Mouse (Mus musculus) kidney, adult 2 months (tissue): ENCODE measurements around the gene Wnt5b. TPM values are rescaled to one million over a fixed set of nuclear protein-coding genes. Genes with fewer than 3 reads are reported as not detected.
A peak's percentile ranks its signal among the peaks of the same experiment; 100 is the strongest.

Experiments
- DNase-seq: peaks from one replicate; pipeline ENCODE4 v3.0.0; 2021
- H3K27ac ChIP-seq: fragments of 200-500 bp; 2 replicates; pipeline ENCODE4 v1.5.1; 2012; ENCODE audit warnings: low read depth, low read length, control low read depth, inconsistent platforms; ENCODE audit not compliant: insufficient read depth
- H3K27me3 ChIP-seq: fragments of 200-500 bp; replicated peaks from 2 replicates; pipeline ENCODE4 v1.6.1; 2012; ENCODE audit warnings: mild to moderate bottlenecking, moderate library complexity, low read length, inconsistent platforms; ENCODE audit not compliant: control insufficient read depth, insufficient read depth
- H3K36me3 ChIP-seq: fragments of 200-500 bp; 2 replicates; pipeline ENCODE4 v1.6.1; 2012; ENCODE audit warnings: mild to moderate bottlenecking, moderate library complexity, low read length, inconsistent platforms; ENCODE audit not compliant: control insufficient read depth, insufficient read depth
- H3K4me1 ChIP-seq: fragments of 200-500 bp; 2 replicates; pipeline ENCODE4 v1.6.1; 2011; ENCODE audit warnings: low read length; ENCODE audit not compliant: control insufficient read depth, insufficient read depth
- H3K4me3 ChIP-seq: fragments of 200-500 bp; 2 replicates; pipeline ENCODE4 v1.5.1; 2011; ENCODE audit warnings: mild to moderate bottlenecking, low read depth, low read length, control low read depth; ENCODE audit not compliant: insufficient read depth
- CTCF ChIP-seq: fragments of 200-500 bp; conservative IDR thresholded peaks from 2 replicates; pipeline ENCODE4 v1.5.1; 2011; ENCODE audit warnings: low read depth, mild to moderate bottlenecking, control low read depth, low read length, moderate library complexity, mixed read lengths; ENCODE audit not compliant: insufficient read depth, insufficient read length
- POLR2A ChIP-seq: fragments of 200-500 bp; IDR thresholded peaks from one replicate; pipeline ENCODE4 v1.6.1; 2011; ENCODE audit warnings: low read depth, low read length, control low read depth
- WGBS: fragments of 180-500 bp; shearing (Covaris S2); methylation state at CpG from one replicate; pipeline ENCODE4 v1.1.7; 2018; 5-methylcytosine and 5-hydroxymethylcytosine counted together
- polyA plus RNA-seq: library from polyadenylated mRNA; depleted of rRNA; stranded (reverse); fragments of >200 nt; gene quantifications from 2 replicates; pipeline ENCODE4 v1.2.3, GENCODE M21; 2012

Gene Wnt5b
- polyA plus RNA-seq, 1 experiment, result 6.2 TPM

DNA sequence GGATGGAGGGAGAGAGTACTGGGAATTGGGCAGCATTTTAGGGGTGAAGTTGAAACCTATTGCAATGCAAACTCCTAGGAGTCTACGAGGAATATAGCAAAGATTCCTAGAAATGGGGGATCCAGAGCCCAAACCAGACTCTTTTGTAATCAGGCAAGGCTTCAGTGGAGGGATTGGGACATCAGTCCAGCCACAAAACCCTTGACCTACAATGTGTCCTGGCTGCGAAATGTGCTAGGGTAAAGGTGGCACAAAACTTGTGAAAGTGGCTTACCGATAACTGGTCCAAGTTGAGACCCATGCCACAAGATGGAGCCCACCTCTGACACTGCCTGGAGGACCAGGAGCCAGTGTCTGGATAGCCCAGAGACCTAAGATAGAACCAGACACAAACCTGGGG, 144.8 kb downstream of the Wnt5b start:
- DNase-seq, result no peak
- Histone ChIP-seq H3K4me1 (no peaks in the 10 kb centered on the region; the same call in 1 of the 2 replicates), H3K4me3 (no peak overlapping the region), H3K36me3 (no peaks in the 10 kb centered on the region), H3K27ac (no peak overlapping the region), H3K27me3 (no peaks in the 10 kb centered on the region)
- no peak for TF ChIP-seq POLR2A
- TF ChIP-seq CTCF, result no peak
- WGBS, result 94% methylated on average over 3 of the region's 3 CpGs

DNA sequence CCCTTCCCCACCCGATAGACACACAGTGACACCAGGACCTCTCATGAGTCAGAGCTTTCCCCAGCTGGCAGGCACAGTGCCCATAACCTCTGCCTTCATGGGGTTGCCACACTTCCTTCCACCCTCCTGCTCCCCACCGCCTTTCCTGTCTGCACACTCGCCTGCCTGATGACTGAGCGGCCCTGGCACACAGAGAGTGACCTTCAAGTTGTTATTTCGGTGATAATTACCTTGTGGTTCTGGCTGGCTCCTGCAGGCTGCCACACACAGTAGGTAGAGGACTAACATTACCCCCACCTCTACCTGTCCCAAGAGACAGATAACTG, 147.9 kb downstream of the Wnt5b start:
- peak overlapping the region; percentile 8; the same call in 1 of the 2 replicates for H3K27ac ChIP-seq
- no peaks in the 10 kb centered on the region for H3K36me3 ChIP-seq
- DNase-seq, result peak; percentile 75
- H3K27me3 ChIP-seq, result no peaks in the 10 kb centered on the region
- 35% methylated on average over 5 of the region's 5 CpGs for WGBS
- TF ChIP-seq CTCF (no peak), POLR2A (no peak)
- H3K4me1 ChIP-seq, result no peaks in the 10 kb centered on the region
- no peak overlapping the region for H3K4me3 ChIP-seq

DNA sequence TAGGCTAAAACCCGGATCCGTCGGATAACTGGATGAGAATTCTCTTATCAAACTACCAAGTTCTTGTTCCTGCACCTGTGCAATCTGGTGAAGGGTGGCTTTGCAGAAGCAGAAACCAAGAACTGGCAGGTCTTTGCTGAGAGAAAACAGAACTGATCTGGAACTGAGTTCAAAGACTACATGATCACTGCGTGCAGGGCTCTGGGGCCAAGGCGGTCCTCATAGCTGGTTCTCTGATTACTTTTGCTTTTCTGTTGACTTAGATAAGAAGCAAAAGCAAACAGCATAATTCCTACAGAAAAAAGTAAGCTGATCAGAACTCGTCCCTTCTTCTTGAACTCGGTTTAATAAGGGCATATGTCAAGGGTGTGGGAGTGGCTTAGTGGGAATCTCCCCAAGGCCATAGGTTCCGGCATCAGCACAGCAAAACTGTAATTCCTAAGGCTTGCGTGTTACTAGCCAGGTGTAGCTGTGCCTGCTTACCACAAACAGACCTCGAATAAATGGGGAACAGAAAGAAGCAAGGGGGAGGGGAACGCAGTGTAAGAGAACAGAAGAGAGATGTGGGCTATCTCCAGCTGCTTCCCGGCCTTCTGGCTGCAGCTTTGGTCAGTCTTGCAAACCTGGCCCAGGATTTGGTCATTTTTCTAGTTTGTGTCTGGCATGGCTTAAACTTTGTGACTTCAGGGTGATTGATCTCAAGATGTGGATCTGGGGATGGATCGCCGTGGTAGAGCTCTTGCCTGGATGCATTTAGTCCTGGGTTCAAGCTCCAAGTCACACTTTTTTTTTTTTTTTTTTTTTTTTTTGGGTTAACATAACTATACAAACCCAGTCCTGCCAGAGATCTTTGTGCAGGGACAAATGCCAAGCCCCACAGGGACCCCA, 148.5 kb downstream of the Wnt5b start:
- no peaks in the 10 kb centered on the region for H3K27me3 ChIP-seq
- H3K4me3 ChIP-seq, result no peak overlapping the region
- DNase-seq, result peak; percentile 15
- 76% methylated on average over 14 of the region's 14 CpGs for WGBS
- TF ChIP-seq POLR2A (no peak), CTCF (no peak)
- no peaks in the 10 kb centered on the region for H3K36me3 ChIP-seq
- H3K27ac ChIP-seq, result no peak overlapping the region
- H3K4me1 ChIP-seq, result no peaks in the 10 kb centered on the region

DNA sequence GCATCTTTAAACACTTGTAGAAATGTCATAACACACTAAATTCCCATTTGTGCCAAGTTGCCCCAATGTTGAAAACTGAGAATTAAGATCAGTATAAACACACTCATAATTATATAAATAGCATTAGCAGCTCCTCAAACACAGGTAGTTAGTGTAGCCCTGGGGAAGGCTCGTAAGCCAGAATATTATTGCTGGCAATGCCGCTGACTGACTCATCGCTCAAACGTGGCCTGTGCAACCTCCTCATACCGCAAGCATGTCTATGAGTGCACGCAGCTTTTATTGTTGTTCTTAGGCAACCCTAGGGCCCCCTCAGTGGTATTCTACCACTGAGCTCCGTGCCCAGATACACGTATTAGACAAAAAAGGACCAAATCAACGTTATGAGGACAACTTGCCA, 151.3 kb downstream of the Wnt5b start:
- no peak for DNase-seq
- WGBS, result 75% methylated on average over 9 of the region's 9 CpGs
- Histone ChIP-seq H3K4me1 (0 out of 2 replicates have a peak, but pooled peaks cover 3% of the 10 kb centered on the region), H3K36me3 (no peaks in the 10 kb centered on the region), H3K27me3 (no peaks in the 10 kb centered on the region), H3K27ac (no peak overlapping the region), H3K4me3 (no peak overlapping the region)
- TF ChIP-seq POLR2A (no peak), CTCF (no peak)

DNA sequence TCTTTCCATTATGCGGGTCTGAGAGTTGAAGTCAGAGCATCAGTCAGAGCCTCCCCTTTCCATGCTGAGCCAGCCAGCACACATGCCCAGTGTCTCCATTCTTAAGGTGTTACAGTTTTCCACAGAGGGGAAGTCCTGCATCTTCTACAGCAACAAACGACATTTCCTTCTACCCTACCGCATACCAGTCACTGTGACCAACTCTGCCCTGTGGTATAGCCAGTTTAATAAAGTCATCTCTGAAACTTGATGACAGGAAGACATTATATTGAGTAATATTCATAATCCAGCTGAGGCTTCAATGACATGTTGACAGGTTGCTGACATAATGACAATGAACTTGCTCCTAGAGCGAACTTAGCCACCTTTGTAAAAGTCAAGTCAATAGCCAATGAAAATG, 153.4 kb downstream of the Wnt5b start:
- no peak for DNase-seq
- TF ChIP-seq CTCF (no peak), POLR2A (no peak)
- Histone ChIP-seq H3K4me1 (0 out of 2 replicates have a peak, but pooled peaks cover 5% of the 10 kb centered on the region), H3K27ac (no peak overlapping the region), H3K4me3 (no peak overlapping the region), H3K27me3 (no peaks in the 10 kb centered on the region), H3K36me3 (no peaks in the 10 kb centered on the region)
- WGBS, result 94% methylated on average over 4 of the region's 4 CpGs

DNA sequence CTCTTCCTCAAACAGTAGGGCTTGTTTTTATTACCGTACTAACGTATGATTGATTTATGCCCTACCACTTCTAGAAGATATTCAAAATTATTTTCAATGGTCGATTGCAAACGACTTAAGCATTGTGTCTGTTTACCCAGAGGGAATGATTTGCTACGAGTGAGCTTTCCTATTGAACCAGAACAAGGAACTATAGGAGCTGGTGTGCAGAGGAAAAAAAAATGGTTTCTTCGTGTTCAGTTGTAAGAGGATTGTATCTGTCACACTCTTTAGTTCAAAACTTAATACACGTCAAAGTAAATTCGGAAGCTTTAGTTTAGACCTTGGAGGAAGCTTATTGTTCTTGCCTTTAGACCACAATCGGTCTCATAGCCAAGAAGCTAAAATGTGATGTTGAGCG, 155.1 kb downstream of the Wnt5b start:
- whole genome bisulfite sequencing, result 10% methylated on average over 10 of the region's 10 CpGs
- peak overlapping the region; percentile 98 for H3K4me3 ChIP-seq
- TF ChIP-seq POLR2A (no peak), CTCF (no peak)
- 0 out of 2 replicates have a peak, but pooled peaks cover 5% of the 10 kb centered on the region for H3K4me1 ChIP-seq
- no peak for DNase-seq
- H3K27me3 ChIP-seq, result no peaks in the 10 kb centered on the region
- peak overlapping the region; percentile 97 for H3K27ac ChIP-seq
- no peaks in the 10 kb centered on the region for H3K36me3 ChIP-seq

DNA sequence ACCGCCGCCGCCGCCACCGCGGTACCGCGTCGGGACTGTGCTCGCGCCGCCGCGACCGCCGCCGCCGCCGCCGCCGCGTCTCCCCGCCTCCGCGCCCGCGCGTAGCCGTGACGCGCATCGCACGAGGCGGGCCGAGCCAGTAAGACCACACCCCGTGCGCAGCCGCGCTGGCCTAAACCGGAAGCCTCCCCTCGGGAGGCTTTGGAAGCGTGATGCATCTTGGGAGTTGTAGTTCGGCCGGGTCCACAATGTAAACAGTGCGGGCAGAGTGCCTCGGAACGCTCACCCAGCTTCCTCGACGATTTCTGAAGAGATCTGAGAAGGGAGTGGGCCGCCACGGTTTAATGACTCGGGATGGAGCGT, 155.5 kb downstream of the Wnt5b start:
- H3K4me3 ChIP-seq, result peak overlapping the region; percentile 98
- H3K36me3 ChIP-seq, result no peaks in the 10 kb centered on the region
- TF ChIP-seq CTCF, result no peak
- peak; percentile 83 for TF ChIP-seq POLR2A
- peaks cover 7% of the 10 kb centered on the region; the same call in 1 of the 2 replicates for H3K4me1 ChIP-seq
- no peaks in the 10 kb centered on the region for H3K27me3 ChIP-seq
- DNase-seq, result peak; percentile 98
- WGBS, result under 1% methylated on average over 53 of the region's 53 CpGs
- H3K27ac ChIP-seq, result peak overlapping the region; percentile 97
